Mouse (Mus musculus) liver, postnatal 0 days (tissue): ENCODE measurements at regions not wholly inside any gene's neighbourhood (a gene's known extent, or its start where the extent isn't known, plus 50 kb on each side); places are given as distances from the start of the nearest gene placed in this dataset.

ENCODE experiments used
- CTCF ChIP-seq: sonication (generic); IDR thresholded peaks from 2 replicates; pipeline ENCODE4 v1.5.1; 2016; ENCODE audit warnings: antibody characterized with exemption, low read depth
- EP300 ChIP-seq: IDR thresholded peaks from 2 replicates; pipeline ENCODE4 v1.6.1; 2016; ENCODE audit warnings: antibody characterized with exemption, low read depth, mild to moderate bottlenecking

- no peak for TF ChIP-seq CTCF
- TF ChIP-seq EP300: no peak
Observed at GRCm38 (mm10) chr5:43384689-43385375, 130.5 kb upstream of the C1qtnf7 start.
